13 mouse cellular contexts compared by ENCODE assay signal in genomic region chr11:119108573-119109263, GRCm38 (mm10).
DNase-seq lines count a peak whose midpoint lies in the region.
"Had no signal": no experiment of that assay in that cellular context is flagged by ENCODE, and none has a peak within 500 bp of the region (broad histone marks: within the 10 kb centered on the region; RNA-seq: fewer than 3 reads in every experiment).

No protein-coding gene starts in this region.

- peak; percentile 29 for DNase-seq in spleen, adult 12 weeks (ENCODE audit: low spot score)
- no peak for DNase-seq in spleen, postnatal 14 days (ENCODE audit: low spot score in 2 of 2)
- peak; percentile 46 for DNase-seq in CD4-positive, CD25-positive, alpha-beta regulatory T cell, adult 2 months (ENCODE audit: low read depth, low spot score)
- peak; percentile 80 for DNase-seq in induced T-regulatory cell, adult 2 months (ENCODE audit: low read depth)
- no peak for DNase-seq in lung, postnatal 25 days (ENCODE audit: low spot score)
- DNase-seq in urinary bladder, adult 18-20 months (ENCODE audit: low spot score in 2 of 2) = no peak
- no peak for DNase-seq in cerebellum, postnatal 4 days (ENCODE audit: low spot score in 2 of 2)
- DNase-seq: adrenal gland, adult 8-10 months; adrenal gland, postnatal 36 days; embryo, embryonic 11 days; gastrocnemius, adult 2 months; gastrocnemius, postnatal 25 days; heart, postnatal 4 days had no signal

Comparison
In these comparisons a context has a peak if more than half of its experiments do, and no peak if none do; other contexts are left out.
1. DNase-seq: peak in spleen, adult 12 weeks (single experiment), CD4-positive, CD25-positive, alpha-beta regulatory T cell, adult 2 months (single experiment) and induced T-regulatory cell, adult 2 months (single experiment); none in spleen, postnatal 14 days (0 of 2), lung, postnatal 25 days (single experiment), urinary bladder, adult 18-20 months (0 of 2) and cerebellum, postnatal 4 days (0 of 2).